ENCODE assay signal across 8 mouse cellular contexts in genomic region chr16:29451706-29452105, GRCm38 (mm10).
A peak's percentile ranks its signal among the peaks of the same experiment; 100 is the strongest.
DNase-seq lines count a peak whose midpoint lies in the region; ATAC-seq and TF ChIP-seq lines count a peak whose summit lies in the region.

No protein-coding gene starts in this region.

- 65% methylated on average over 3 of the region's 3 CpGs for WGBS in limb, embryonic 14.5 days

- H3K27ac ChIP-seq in layer of hippocampus, adult 2 months = no peak overlapping the region
- H3K27ac ChIP-seq in cortical plate, adult 2 months (ENCODE audit: insufficient read depth, low read length) = no peak overlapping the region
- no peak overlapping the region for H3K27ac ChIP-seq in limb, embryonic 14.5 days (replicated peaks; ENCODE audit: low read depth, low read length)

- ATAC-seq in limb, embryonic 14.5 days (ENCODE audit: low FRiP score, low read depth) = no peak

- DNase-seq in layer of hippocampus, adult 2 months (ENCODE audit: low spot score in 2 of 2) = peak; percentile 11 to 48
- DNase-seq in layer of hippocampus, adult 8-10 months (ENCODE audit: low spot score in 2 of 2) = no peak
- peak; percentile 68 for DNase-seq in R1 (ENCODE audit: low read depth, low spot score)
- peak; percentile 9 for DNase-seq in kidney, adult 11 months
- DNase-seq in limb, embryonic 14.5 days (ENCODE audit: low spot score) = peak; percentile 30
- peak; percentile 74 for DNase-seq in retina, postnatal 1 day
- DNase-seq in thymus, postnatal 14 days = no peak

- no peak overlapping the region for H3K4me2 ChIP-seq in limb, embryonic 14.5 days (replicated peaks; ENCODE audit: low read depth, low read length, severe bottlenecking)

- H3K27me3 ChIP-seq in limb, embryonic 14.5 days (ENCODE audit: control insufficient read depth, insufficient read depth, low read length) = 0 out of 2 replicates have a peak, but pooled peaks cover 2% of the 10 kb centered on the region

- peak; percentile 76 for TF ChIP-seq CTCF in layer of hippocampus, adult 2 months (conservative IDR thresholded peaks at IDR 0.05)
- TF ChIP-seq CTCF in cortical plate, adult 2 months (IDR thresholded peaks at IDR 0.05; ENCODE audit: extremely low read depth, insufficient read depth, low read length) = peak; percentile 69

- no peak overlapping the region for H3K9ac ChIP-seq in limb, embryonic 14.5 days (ENCODE audit: low read depth, low read length, severe bottlenecking)

- H3K4me3 ChIP-seq in layer of hippocampus, adult 2 months = no peak overlapping the region
- H3K4me3 ChIP-seq in cortical plate, adult 2 months (ENCODE audit: insufficient read depth, low read length) = no peak overlapping the region
- H3K4me3 ChIP-seq in limb, embryonic 14.5 days (replicated peaks; ENCODE audit: low read length) = no peak overlapping the region

- no peak for TF ChIP-seq POLR2A in cortical plate, adult 2 months (IDR thresholded peaks at IDR 0.05; ENCODE audit: extremely low read depth, insufficient read depth, low read length)
- no peak for TF ChIP-seq POLR2A in limb, embryonic 14.5 days (IDR thresholded peaks at IDR 0.05; ENCODE audit: borderline replicate concordance, extremely low read depth, insufficient read depth, insufficient read length)

- no peaks in the 10 kb centered on the region for H3K36me3 ChIP-seq in limb, embryonic 14.5 days (ENCODE audit: control insufficient read depth, insufficient read depth, low read length)

- no peaks in the 10 kb centered on the region for H3K9me3 ChIP-seq in limb, embryonic 14.5 days (ENCODE audit: control insufficient read depth, low read length)

- H3K4me1 ChIP-seq in cortical plate, adult 2 months (ENCODE audit: control insufficient read depth, insufficient read depth, low read length) = no peaks in the 10 kb centered on the region
- H3K4me1 ChIP-seq in limb, embryonic 14.5 days (ENCODE audit: control insufficient read depth, insufficient read depth, low read length) = no peaks in the 10 kb centered on the region

Comparison
In these comparisons a context has a peak if more than half of its experiments do, and no peak if none do; other contexts are left out.
1. DNase-seq: peak in layer of hippocampus, adult 2 months (2 of 2), R1 (single experiment), kidney, adult 11 months (single experiment), limb, embryonic 14.5 days (single experiment) and retina, postnatal 1 day (single experiment); none in layer of hippocampus, adult 8-10 months (0 of 2) and thymus, postnatal 14 days (single experiment).